Mouse (Mus musculus) CD4-positive, CD25-positive, alpha-beta regulatory T cell, adult 4 months (primary cell): ENCODE measurements around the gene Erh. TPM values are rescaled to one million over a fixed set of nuclear protein-coding genes. Genes with fewer than 3 reads are reported as not detected.

ENCODE experiments used
- ATAC-seq: one replicate; pipeline ENCODE4 v1.8.0; 2017
- polyA plus RNA-seq, 2 experiments: library from polyadenylated mRNA; unstranded; fragments of 100-300 nt; shearing (Covaris generic); gene quantifications; one replicate each; pipeline ENCODE4 v1.2.1; 2017

The Erh gene
- polyA plus RNA-seq: 100 to 1,000 TPM; 129 to 141 TPM

GRCm38 (mm10) chr12:80643693-80644505, at the start of gene Erh, which contains the start of gene Slc39a9:
TSS of gene Erh (minus strand) at chr12:80644341.
TSS of gene Slc39a9 (plus strand) at chr12:80643883.
- ATAC-seq: peak; percentile 91

- ATAC-seq: no peak
These were observed 49.6 kb upstream of the Erh start for GRCm38 (mm10) chr12:80693700-80694099.

- no peak for ATAC-seq
These were observed 48.3 kb upstream of the Erh start, which contains the start of gene Plekhd1 for GRCm38 (mm10) chr12:80692269-80692972. TSS of gene Plekhd1 (plus strand) at chr12:80692591.

GRCm38 (mm10) chr12:80691671-80692091, 47.5 kb upstream of the Erh start:
- no peak for ATAC-seq

- no peak for ATAC-seq
These were observed 45.6 kb upstream of the Erh start for GRCm38 (mm10) chr12:80689696-80690095.

GRCm38 (mm10) chr12:80687788-80688211, 43.7 kb upstream of the Erh start:
- no peak for ATAC-seq

GRCm38 (mm10) chr12:80684316-80684715, 40.2 kb upstream of the Erh start:
- ATAC-seq: no peak

GRCm38 (mm10) chr12:80683554-80683953, 39.4 kb upstream of the Erh start:
- ATAC-seq: no peak

GRCm38 (mm10) chr12:80681340-80681739, 37.2 kb upstream of the Erh start:
- no peak for ATAC-seq

- no peak for ATAC-seq
These were observed 29.0 kb upstream of the Erh start for GRCm38 (mm10) chr12:80673170-80673569.

GRCm38 (mm10) chr12:80668391-80668790, 24.2 kb upstream of the Erh start:
- ATAC-seq: no peak

- ATAC-seq: no peak
These were observed 19.8 kb upstream of the Erh start for GRCm38 (mm10) chr12:80663935-80664334.

- ATAC-seq: no peak
These were observed 18.2 kb upstream of the Erh start for GRCm38 (mm10) chr12:80662322-80662721.

GRCm38 (mm10) chr12:80658661-80659060, 14.5 kb upstream of the Erh start:
- ATAC-seq: no peak

- no peak for ATAC-seq
These were observed 10.5 kb upstream of the Erh start for GRCm38 (mm10) chr12:80654659-80655025.

GRCm38 (mm10) chr12:80653951-80654658, 10.0 kb upstream of the Erh start:
- ATAC-seq: no peak

- no peak for ATAC-seq
These were observed 2.2 kb upstream of the Erh start for GRCm38 (mm10) chr12:80646377-80646776.

GRCm38 (mm10) chr12:80644506-80644868, 346 bp upstream of the Erh start:
- ATAC-seq: no peak

GRCm38 (mm10) chr12:80642725-80643692, 1.1 kb downstream of the Erh start:
- peak; percentile 30 for ATAC-seq

GRCm38 (mm10) chr12:80631790-80632189, 12.4 kb downstream of the Erh start:
- ATAC-seq: no peak

GRCm38 (mm10) chr12:80620501-80620900, 23.6 kb downstream of the Erh start:
- no peak for ATAC-seq
